Mouse (Mus musculus) stomach, embryonic 14.5 days (tissue): ENCODE results near the gene Pagr1a. TPM values are rescaled to one million over a fixed set of nuclear protein-coding genes. Genes with fewer than 3 reads are reported as not detected.

Experiments
- ATAC-seq: fragments of 200-750 bp; cut with Nextera tagmentation; 2 replicates; pipeline ENCODE4 v1.8.0; 2017; ENCODE audit warnings: low read depth, moderate TSS enrichment; ENCODE audit not compliant: insufficient number of reproducible peaks, insufficient read depth, low FRiP score
- H3K27ac ChIP-seq: fragments of 300-500 bp; sonication (generic); 2 replicates; pipeline ENCODE4 v1.5.1; 2014; ENCODE audit warnings: mild to moderate bottlenecking, low read length, moderate library complexity, mixed read lengths
- H3K27me3 ChIP-seq: fragments of 300-500 bp; sonication (generic); 2 replicates; pipeline ENCODE4 v1.6.1; 2014; ENCODE audit warnings: low read length, control low read depth, mixed read lengths; ENCODE audit not compliant: control insufficient read depth, insufficient read depth
- H3K36me3 ChIP-seq: fragments of 300-500 bp; sonication (generic); 2 replicates; pipeline ENCODE4 v1.6.1; 2014; ENCODE audit warnings: mild to moderate bottlenecking, control low read depth, low read length, moderate library complexity, mixed read lengths; ENCODE audit not compliant: control insufficient read depth, insufficient read depth
- H3K4me1 ChIP-seq: fragments of 300-500 bp; sonication (generic); 2 replicates; pipeline ENCODE4 v1.6.1; 2014; ENCODE audit warnings: low read length, control low read depth, mixed read lengths; ENCODE audit not compliant: control insufficient read depth, insufficient read depth
- H3K4me2 ChIP-seq: fragments of 300-500 bp; sonication (generic); replicated peaks from 2 replicates; pipeline ENCODE4 v1.6.1; 2014; ENCODE audit warnings: low read depth, low read length, control low read depth
- H3K4me3 ChIP-seq: fragments of 300-500 bp; sonication (generic); 2 replicates; pipeline ENCODE4 v1.5.1; 2014; ENCODE audit warnings: low read depth, low read length, control low read depth
- H3K9ac ChIP-seq: fragments of 300-500 bp; sonication (generic); replicated peaks from 2 replicates; pipeline ENCODE4 v1.6.1; 2014; ENCODE audit warnings: low read depth, mild to moderate bottlenecking, control low read depth, low read length, moderate library complexity, mixed read lengths
- H3K9me3 ChIP-seq: fragments of 300-500 bp; sonication (generic); 2 replicates; pipeline ENCODE4 v1.6.1; 2016; ENCODE audit warnings: low read depth, low read length, control low read depth; ENCODE audit not compliant: control insufficient read depth
- WGBS: fragments of 180-500 bp; shearing (Covaris S2); extraction: QIAGEN DNeasy Blood & Tissue Kit; methylation state at CpG from one replicate; pipeline ENCODE4 v1.1.7; 2014; 5-methylcytosine and 5-hydroxymethylcytosine counted together
- polyA plus RNA-seq: library from polyadenylated mRNA; unstranded; fragments of >200 nt; fragmentation: Nextera tagmentation; extraction: Ambion mirVana; gene quantifications from 2 replicates; pipeline ENCODE4 v1.2.1, GENCODE M21; 2014

Gene Pagr1a
- polyA plus RNA-seq, 1 experiment from 2014 or later, result 55.8 TPM

DNA sequence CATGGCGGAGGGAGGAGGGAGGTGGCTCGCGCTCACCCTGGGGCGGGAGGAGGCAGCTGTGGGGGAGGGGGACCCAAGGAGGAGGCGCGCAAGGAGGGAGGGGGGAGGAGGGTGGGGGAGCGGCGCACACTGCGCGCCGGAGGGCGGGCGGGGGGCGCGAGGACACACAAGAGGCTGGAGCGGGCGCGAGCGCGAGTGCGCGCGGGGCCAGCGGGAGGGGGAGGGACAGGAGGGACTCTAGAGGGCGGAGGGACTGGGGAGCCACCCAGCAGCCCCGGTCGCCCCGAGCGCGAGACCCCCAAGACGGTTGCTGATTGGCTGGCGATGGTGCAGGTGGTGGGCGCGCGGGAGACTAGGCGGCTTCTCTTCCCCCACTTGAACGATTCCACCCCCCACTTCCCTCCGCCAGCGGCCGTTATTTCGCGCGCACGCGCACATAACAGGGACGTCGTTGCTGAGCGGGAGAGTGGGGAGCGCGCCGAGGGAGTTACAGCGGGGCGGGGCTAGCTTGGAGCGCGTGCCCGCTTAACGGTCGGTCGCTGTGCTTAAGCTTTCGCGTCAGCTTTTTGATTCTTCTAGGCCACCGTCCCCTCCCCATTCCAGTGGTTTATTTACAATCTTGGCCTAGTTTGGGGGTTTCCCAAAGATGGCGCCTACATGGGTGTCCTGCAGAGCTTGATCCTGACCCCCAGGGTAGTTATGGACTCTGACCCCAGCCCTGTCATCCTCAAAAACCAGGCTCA, 10.0 kb upstream of the Pagr1a start, which contains the start of gene Maz:
TSS of gene Maz (minus strand) at position 54 of the 743 bp plus-strand sequence.
- H3K4me1 ChIP-seq, result peaks cover 32% of the 10 kb centered on the region
- H3K27me3 ChIP-seq, result no peaks in the 10 kb centered on the region
- peaks cover 46% of the 10 kb centered on the region for H3K36me3 ChIP-seq
- H3K9me3 ChIP-seq, result no peaks in the 10 kb centered on the region
- under 1% methylated on average over 55 of the region's 63 CpGs for WGBS
- peak; percentile 90 for ATAC-seq
- H3K27ac ChIP-seq, result peak within 1 kb of the TSS; percentile 99
- peak within 1 kb of the TSS; percentile 95 for H3K4me3 ChIP-seq
- H3K4me2 ChIP-seq, result peak within 1 kb of the TSS; percentile 99
- peak within 1 kb of the TSS; percentile 99 for H3K9ac ChIP-seq

DNA sequence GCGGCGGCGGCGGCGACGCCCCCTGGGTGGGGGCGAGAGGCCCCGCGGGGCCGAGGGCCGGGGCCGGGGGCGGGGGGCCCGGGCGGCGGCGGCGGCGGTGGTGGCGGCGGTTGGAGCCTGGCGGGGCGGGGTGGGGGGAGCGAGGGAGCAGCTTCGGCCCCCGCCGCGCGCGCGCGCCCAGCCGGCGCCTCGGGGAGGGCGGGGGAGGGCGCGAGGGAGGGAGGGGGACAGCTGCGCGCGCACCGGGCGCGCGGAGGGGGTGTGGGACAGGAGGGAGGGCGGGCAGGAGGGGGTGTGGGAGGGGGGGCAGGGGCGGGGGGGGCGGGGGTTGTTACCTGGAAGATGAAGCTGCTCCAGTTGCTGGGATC, 9.4 kb upstream of the Pagr1a start:
- peak overlapping the region; percentile 95 for H3K4me3 ChIP-seq
- peaks cover 38% of the 10 kb centered on the region for H3K4me1 ChIP-seq
- peak overlapping the region; percentile 99 for H3K27ac ChIP-seq
- H3K4me2 ChIP-seq, result peak overlapping the region; percentile 99
- 0% methylated on average over 6 of the region's 48 CpGs for WGBS
- peaks cover 46% of the 10 kb centered on the region for H3K36me3 ChIP-seq
- peak overlapping the region; percentile 99 for H3K9ac ChIP-seq
- H3K9me3 ChIP-seq, result no peaks in the 10 kb centered on the region
- H3K27me3 ChIP-seq, result no peaks in the 10 kb centered on the region
- no peak; the same call in 1 of the 2 replicates for ATAC-seq

DNA sequence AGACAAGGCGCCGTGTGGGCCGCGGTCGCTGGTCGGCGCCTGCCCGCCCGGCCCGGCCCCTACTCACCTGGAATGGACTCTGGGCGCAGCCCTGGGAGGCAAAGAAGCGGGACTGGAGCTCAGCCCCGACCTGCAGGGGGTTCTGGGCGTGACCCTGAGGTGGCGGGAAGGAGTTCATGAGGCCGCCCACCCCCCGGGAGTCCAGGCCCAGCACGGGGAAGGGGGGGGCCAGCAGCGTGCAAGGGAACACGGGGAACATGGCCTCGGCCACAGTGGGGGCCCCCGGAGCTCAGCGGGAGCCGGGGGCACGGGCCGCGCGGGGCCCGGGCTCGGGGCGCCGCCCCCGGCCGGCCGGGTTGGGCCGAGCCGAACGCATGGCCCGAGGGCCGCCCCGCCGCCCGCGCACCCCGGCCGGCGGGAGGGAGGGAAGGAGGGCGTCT, 9.0 kb upstream of the Pagr1a start:
- WGBS, result 2% methylated on average over 36 of the region's 48 CpGs
- Histone ChIP-seq H3K27me3 (no peaks in the 10 kb centered on the region), H3K4me2 (peak overlapping the region; percentile 99), H3K27ac (peak overlapping the region; percentile 99), H3K4me1 (peaks cover 42% of the 10 kb centered on the region), H3K4me3 (peak overlapping the region; percentile 95), H3K9me3 (no peaks in the 10 kb centered on the region), H3K36me3 (peaks cover 43% of the 10 kb centered on the region), H3K9ac (peak overlapping the region; percentile 99)
- peak; percentile 20 for ATAC-seq

DNA sequence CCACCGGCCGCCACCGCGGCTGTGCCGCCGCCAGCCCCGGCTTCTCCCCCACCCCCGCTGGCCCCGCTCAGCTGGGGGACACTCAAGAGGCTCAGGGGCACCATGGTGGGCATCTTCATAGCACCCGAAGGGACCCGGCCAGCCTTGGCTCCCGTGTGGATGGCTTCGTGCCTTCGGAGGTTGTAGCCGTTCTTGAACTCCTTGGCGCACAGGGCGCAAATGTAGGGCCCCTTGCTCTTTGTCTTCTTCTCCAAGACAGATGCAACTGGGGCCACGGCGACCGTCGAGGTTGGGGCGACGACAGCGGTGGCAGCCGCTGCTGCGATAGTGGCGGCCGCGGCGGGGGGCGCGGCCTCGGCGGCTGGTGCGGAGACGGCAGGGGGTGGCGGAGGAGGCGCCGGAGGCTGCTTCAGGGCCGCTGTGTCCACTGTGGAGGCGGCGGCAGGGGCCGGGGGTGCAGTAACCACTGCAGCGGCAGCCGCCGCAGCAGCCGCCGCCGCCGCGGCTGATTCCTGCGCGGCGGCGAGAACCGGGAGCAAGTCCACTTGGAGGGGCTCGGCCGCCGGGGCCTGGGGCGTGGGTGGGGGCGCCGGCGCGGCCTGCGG, 8.5 kb upstream of the Pagr1a start:
- Histone ChIP-seq H3K4me1 (peaks cover 43% of the 10 kb centered on the region), H3K9ac (peak overlapping the region; percentile 99), H3K36me3 (peaks cover 38% of the 10 kb centered on the region), H3K4me3 (peak overlapping the region; percentile 95), H3K27ac (peak overlapping the region; percentile 99), H3K9me3 (no peaks in the 10 kb centered on the region), H3K27me3 (no peaks in the 10 kb centered on the region), H3K4me2 (peak overlapping the region; percentile 99)
- ATAC-seq, result no peak
- WGBS, result under 1% methylated on average over 65 of the region's 65 CpGs

DNA sequence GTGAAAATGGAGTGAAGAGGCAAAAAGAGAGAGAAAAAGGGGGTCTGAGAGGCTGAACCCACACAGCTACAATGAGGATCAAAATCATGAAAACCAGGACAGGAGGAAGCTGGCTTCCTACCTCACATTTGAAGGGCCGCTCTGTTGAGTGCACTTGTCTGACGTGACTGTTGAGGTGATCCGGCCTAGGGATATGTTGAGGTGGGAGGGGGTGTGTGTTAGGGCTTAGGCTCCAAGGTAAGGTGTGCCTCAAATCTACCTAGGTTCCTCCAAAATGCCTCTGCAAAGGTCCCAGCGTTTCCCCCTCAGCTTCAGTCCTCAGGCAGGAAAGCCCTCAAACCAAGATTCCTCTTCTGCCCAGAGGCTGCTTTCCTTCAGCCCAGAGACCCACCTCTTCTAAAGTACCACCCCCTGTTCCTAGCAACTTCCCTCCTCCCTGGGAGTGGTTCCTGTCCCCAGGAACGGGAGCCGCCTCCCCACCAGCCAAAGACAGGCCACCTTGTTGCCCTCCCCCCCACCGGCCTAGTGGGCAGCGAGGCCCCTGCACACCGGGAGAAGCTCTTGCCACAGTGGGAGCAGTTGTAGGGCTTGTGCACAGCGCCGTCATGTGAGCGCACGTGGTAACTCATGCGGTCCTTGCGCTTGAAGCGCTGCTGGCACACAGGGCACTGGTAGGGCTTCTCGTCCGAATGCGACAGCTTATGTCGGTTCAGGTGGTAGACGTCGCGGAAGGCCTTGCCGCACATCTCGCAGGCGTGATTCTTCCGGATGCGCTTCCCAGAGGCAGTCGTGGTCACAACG, 7.8 kb upstream of the Pagr1a start:
- Histone ChIP-seq H3K4me1 (peaks cover 46% of the 10 kb centered on the region), H3K27ac (peak overlapping the region; percentile 99), H3K27me3 (no peaks in the 10 kb centered on the region), H3K4me2 (peak overlapping the region; percentile 99), H3K9me3 (no peaks in the 10 kb centered on the region), H3K9ac (peak overlapping the region; percentile 99), H3K4me3 (peak overlapping the region; percentile 95), H3K36me3 (peaks cover 35% of the 10 kb centered on the region)
- under 1% methylated on average over 30 of the region's 30 CpGs for WGBS
- ATAC-seq, result peak; percentile 14; the same call in 1 of the 2 replicates

DNA sequence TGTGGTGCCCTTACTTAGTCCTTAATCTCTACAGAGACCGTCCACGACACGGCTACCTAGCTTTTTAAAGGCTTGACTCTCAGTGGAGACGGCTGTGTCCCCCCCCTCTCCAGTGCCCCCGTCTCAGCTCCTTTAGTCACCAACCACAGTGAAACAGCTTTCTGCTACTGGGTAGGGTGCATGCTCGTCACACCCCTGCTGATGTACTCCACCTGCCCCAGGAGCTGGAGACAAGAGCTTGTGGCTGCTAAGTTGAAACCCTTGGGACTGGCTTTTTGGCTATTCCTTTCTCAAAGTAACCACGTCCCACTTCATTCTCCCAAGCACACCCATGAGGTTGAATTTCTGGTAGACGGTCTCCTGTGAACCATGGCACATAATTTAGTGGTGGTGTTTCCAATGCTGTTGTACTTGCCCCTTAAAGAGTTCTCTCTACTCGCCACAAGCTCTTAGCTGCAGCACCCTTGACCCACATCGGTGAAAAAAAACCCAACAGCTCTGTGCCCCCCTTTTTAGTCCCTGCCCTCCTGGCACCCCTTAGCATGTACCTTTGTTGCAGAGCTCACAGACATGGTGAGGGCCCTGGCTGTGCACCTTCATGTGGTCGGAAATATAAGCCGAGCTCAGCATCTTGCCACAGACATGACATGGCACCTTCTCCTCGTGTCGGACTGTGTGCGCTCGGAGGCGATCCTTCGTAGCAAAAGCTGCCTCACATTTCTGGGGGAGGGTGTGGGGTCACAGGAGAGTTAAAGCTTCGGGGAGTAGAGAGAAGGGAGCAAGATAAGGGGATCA, 6.9 kb upstream of the Pagr1a start:
- Histone ChIP-seq H3K4me1 (peaks cover 55% of the 10 kb centered on the region), H3K4me3 (peak overlapping the region; percentile 95), H3K4me2 (peak overlapping the region; percentile 99), H3K9ac (peak overlapping the region; percentile 99), H3K27me3 (no peaks in the 10 kb centered on the region), H3K36me3 (peaks cover 30% of the 10 kb centered on the region), H3K9me3 (no peaks in the 10 kb centered on the region), H3K27ac (peak overlapping the region; percentile 99; the same call in 1 of the 2 replicates)
- WGBS, result 15% methylated on average over 19 of the region's 19 CpGs
- no peak for ATAC-seq

DNA sequence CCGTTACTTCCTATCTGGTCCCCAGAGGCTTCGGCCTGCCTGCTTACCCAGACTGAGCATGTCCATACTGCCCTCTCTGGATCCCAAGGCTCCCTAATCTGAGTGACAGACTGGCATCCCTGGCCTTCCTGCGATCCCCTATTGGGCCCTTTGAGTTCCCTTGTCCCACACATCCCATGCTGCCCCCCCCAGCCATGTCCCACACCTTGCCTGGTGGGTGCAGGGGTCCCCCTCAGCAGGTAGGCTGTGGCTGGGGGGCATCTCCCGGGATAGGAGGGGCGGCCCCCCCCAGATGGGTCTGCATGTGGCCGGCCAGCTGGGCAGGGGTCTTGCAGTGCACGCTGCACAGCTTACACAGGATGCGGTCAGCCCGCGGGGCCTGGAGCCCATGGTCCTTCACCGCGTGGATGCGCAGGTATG, 6.1 kb upstream of the Pagr1a start:
- H3K4me1 ChIP-seq, result peaks cover 62% of the 10 kb centered on the region
- no peaks in the 10 kb centered on the region for H3K9me3 ChIP-seq
- peak overlapping the region; percentile 40; the same call in 1 of the 2 replicates for H3K9ac ChIP-seq
- H3K27me3 ChIP-seq, result no peaks in the 10 kb centered on the region
- no peak overlapping the region; the same call in 1 of the 2 replicates for H3K27ac ChIP-seq
- WGBS, result 73% methylated on average over 13 of the region's 13 CpGs
- H3K36me3 ChIP-seq, result peaks cover 30% of the 10 kb centered on the region
- peak overlapping the region; percentile 99 for H3K4me2 ChIP-seq
- ATAC-seq, result no peak
- peak overlapping the region; percentile 95 for H3K4me3 ChIP-seq
